Mouse (Mus musculus) spleen, adult 2 months (tissue): ENCODE data around the gene Rad51b. TPM values are rescaled to one million over a fixed set of nuclear protein-coding genes. Genes with fewer than 3 reads are reported as not detected.

Experiments
- DNase-seq, 2 experiments: peaks; one replicate each; pipeline versions ENCODE4 v3.0.0 to v3.0.0-alpha.2; 2012 to 2021; ENCODE audit warnings: low spot score in 2 of 2, low read depth in 1 of 2
- H3K27ac ChIP-seq: fragments of 200-500 bp; 2 replicates; pipeline ENCODE4 v1.5.1; 2012; ENCODE audit warnings: low read length, inconsistent platforms; ENCODE audit not compliant: insufficient read depth
- H3K27me3 ChIP-seq: fragments of 200-500 bp; 2 replicates; pipeline ENCODE4 v1.6.1; 2012; ENCODE audit warnings: mild to moderate bottlenecking, moderate library complexity, low read length, inconsistent platforms; ENCODE audit not compliant: control insufficient read depth, insufficient read depth
- H3K36me3 ChIP-seq: fragments of 200-500 bp; 2 replicates; pipeline ENCODE4 v1.6.1; 2012; ENCODE audit warnings: mild to moderate bottlenecking, low read length, inconsistent platforms; ENCODE audit not compliant: control insufficient read depth, insufficient read depth
- H3K4me1 ChIP-seq: fragments of 200-500 bp; 2 replicates; pipeline ENCODE4 v1.6.1; 2011; ENCODE audit warnings: inconsistent platforms; ENCODE audit not compliant: control insufficient read depth, insufficient read depth, insufficient read length
- H3K4me3 ChIP-seq: fragments of 200-500 bp; 2 replicates; pipeline ENCODE4 v1.5.1; 2011; ENCODE audit warnings: mild to moderate bottlenecking, inconsistent platforms; ENCODE audit not compliant: insufficient read depth, insufficient read length; ENCODE audit errors: extremely low read depth
- CTCF ChIP-seq: fragments of 200-500 bp; IDR thresholded peaks from 2 replicates; pipeline ENCODE4 v1.5.1; 2011; ENCODE audit warnings: mild to moderate bottlenecking, inconsistent platforms; ENCODE audit not compliant: insufficient read depth, insufficient read length, insufficient replicate concordance; ENCODE audit errors: extremely low read depth
- POLR2A ChIP-seq: fragments of 200-500 bp; IDR thresholded peaks from 2 replicates; pipeline ENCODE4 v1.6.1; 2011; ENCODE audit warnings: low read depth, low read length, inconsistent platforms
- WGBS: fragments of 180-500 bp; shearing (Covaris S2); methylation state at CpG from one replicate; pipeline ENCODE4 v1.1.7; 2018; 5-methylcytosine and 5-hydroxymethylcytosine counted together
- polyA plus RNA-seq: library from polyadenylated mRNA; depleted of rRNA; stranded (reverse); fragments of >200 nt; gene quantifications from 2 replicates; pipeline ENCODE4 v1.2.3, GENCODE M21; 2012

The Rad51b gene
- polyA plus RNA-seq, 1 experiment: 0.26 TPM

GRCm38 (mm10) chr12:79832611-79833010 lies 535.5 kb downstream of the Rad51b start:
- no peaks in the 10 kb centered on the region for H3K36me3 ChIP-seq

GRCm38 (mm10) chr12:79835521-79835920 lies 538.4 kb downstream of the Rad51b start:
- TF ChIP-seq CTCF (no peak), POLR2A (no peak)
- 92% methylated on average over 8 of the region's 8 CpGs for WGBS
- no peak for DNase-seq
- no peaks in the 10 kb centered on the region for H3K36me3 ChIP-seq
- no peak overlapping the region for H3K4me3 ChIP-seq
- H3K27me3 ChIP-seq: no peaks in the 10 kb centered on the region
- H3K4me1 ChIP-seq: peaks cover 30% of the 10 kb centered on the region; the same call in 1 of the 2 replicates
- no peak overlapping the region for H3K27ac ChIP-seq

More at GRCm38 (mm10) chr12:79832611-79833010, 535.5 kb downstream of the Rad51b start:
- Histone ChIP-seq H3K27me3 (no peaks in the 10 kb centered on the region), H3K4me3 (no peak overlapping the region), H3K27ac (no peak overlapping the region), H3K4me1 (peaks cover 11% of the 10 kb centered on the region; the same call in 1 of the 2 replicates)
- WGBS: 34% methylated on average over 6 of the region's 6 CpGs
- TF ChIP-seq POLR2A (no peak), CTCF (no peak)
- no peak for DNase-seq

GRCm38 (mm10) chr12:79838181-79838961 lies 541.3 kb downstream of the Rad51b start:
- DNase-seq: peak in 1 of 2 experiments; percentile 24
- WGBS: 41% methylated on average over 6 of the region's 6 CpGs
- Histone ChIP-seq H3K4me3 (no peak overlapping the region), H3K27ac (peak overlapping the region; percentile 58), H3K36me3 (no peaks in the 10 kb centered on the region), H3K27me3 (no peaks in the 10 kb centered on the region), H3K4me1 (peaks cover 41% of the 10 kb centered on the region; the same call in 1 of the 2 replicates)
- TF ChIP-seq CTCF: no peak
- no peak for TF ChIP-seq POLR2A

GRCm38 (mm10) chr12:79839096-79839941 lies 542.2 kb downstream of the Rad51b start:
- Histone ChIP-seq H3K4me1 (peaks cover 50% of the 10 kb centered on the region; the same call in 1 of the 2 replicates), H3K27ac (peak overlapping the region; percentile 22; the same call in 1 of the 2 replicates)
- TF ChIP-seq CTCF (no peak), POLR2A (no peak)

GRCm38 (mm10) chr12:79840465-79840864 lies 543.4 kb downstream of the Rad51b start:
- no peak overlapping the region for H3K4me3 ChIP-seq
- TF ChIP-seq CTCF: no peak
- no peak for TF ChIP-seq POLR2A
- H3K4me1 ChIP-seq: peaks cover 53% of the 10 kb centered on the region; the same call in 1 of the 2 replicates
- 35% methylated on average over 5 of the region's 5 CpGs for WGBS
- no peaks in the 10 kb centered on the region for H3K36me3 ChIP-seq
- peak overlapping the region; percentile 91; the same call in 1 of the 2 replicates for H3K27ac ChIP-seq
- DNase-seq: peak; percentile 27 to 88
- no peaks in the 10 kb centered on the region for H3K27me3 ChIP-seq

More at GRCm38 (mm10) chr12:79839096-79839941, 542.2 kb downstream of the Rad51b start:
- WGBS: 73% methylated on average over 12 of the region's 12 CpGs
- Histone ChIP-seq H3K27me3 (no peaks in the 10 kb centered on the region), H3K4me3 (no peak overlapping the region), H3K36me3 (no peaks in the 10 kb centered on the region)
- no peak for DNase-seq

GRCm38 (mm10) chr12:79841248-79841647 lies 544.2 kb downstream of the Rad51b start:
- H3K4me3 ChIP-seq: no peak overlapping the region
- DNase-seq: peak; percentile 36 to 75
- TF ChIP-seq CTCF: no peak
- no peak for TF ChIP-seq POLR2A
- no peaks in the 10 kb centered on the region for H3K36me3 ChIP-seq
- H3K4me1 ChIP-seq: peaks cover 53% of the 10 kb centered on the region; the same call in 1 of the 2 replicates
- no peaks in the 10 kb centered on the region for H3K27me3 ChIP-seq
- 28% methylated on average over 3 of the region's 3 CpGs for WGBS
- peak overlapping the region; percentile 91 for H3K27ac ChIP-seq

GRCm38 (mm10) chr12:79842319-79842718 lies 545.2 kb downstream of the Rad51b start:
- H3K4me3 ChIP-seq: no peak overlapping the region
- TF ChIP-seq POLR2A (no peak), CTCF (no peak)
- H3K27me3 ChIP-seq: no peaks in the 10 kb centered on the region
- H3K27ac ChIP-seq: peak overlapping the region; percentile 56
- H3K36me3 ChIP-seq: no peaks in the 10 kb centered on the region
- H3K4me1 ChIP-seq: peaks cover 53% of the 10 kb centered on the region; the same call in 1 of the 2 replicates
- WGBS: 7% methylated on average over 7 of the region's 7 CpGs
- peak in 1 of 2 experiments; percentile 38 for DNase-seq
